In genomic region chr12:4476291-4476831, GRCm38 (mm10) we compare ENCODE assay signal across 8 mouse cellular contexts. TPM values are rescaled to one million over a fixed set of nuclear protein-coding genes. Genes with fewer than 3 reads are reported as not detected.
A peak's percentile ranks its signal among the peaks of the same experiment; 100 is the strongest.
DNase-seq lines count a peak whose midpoint lies in the region; ATAC-seq and TF ChIP-seq lines count a peak whose summit lies in the region.

No protein-coding gene starts in this region.

- TF ChIP-seq RAD21 in CH12.LX (IDR thresholded peaks at IDR 0.05; ENCODE audit: low read depth, low read length) = no peak

- dilution Hi-C loops in CH12.LX (cut with MboI; ENCODE audit: extremely low pct_ligation_motif_present, extremely low pct_unique_long_range_greater_than_20kb, low sequenced_read_pairs) = no loop called here

- no peaks in the 10 kb centered on the region for H3K27me3 ChIP-seq in CH12.LX (replicated peaks)
- no peaks in the 10 kb centered on the region for H3K27me3 ChIP-seq in forebrain, embryonic 14.5 days (replicated peaks; ENCODE audit: control insufficient read depth, insufficient read depth, low read length)

- TF ChIP-seq EP300 in CH12.LX (IDR thresholded peaks at IDR 0.05; ENCODE audit: low read length) = no peak

- no peak for TF ChIP-seq CTCF in CH12.LX (conservative IDR thresholded peaks at IDR 0.05 in 1 of 2, IDR thresholded peaks at IDR 0.05 in 1 of 2; ENCODE audit: low read depth in 2 of 2, low read length in 2 of 2)
- TF ChIP-seq CTCF in brain, embryonic 14.5 days (IDR thresholded peaks at IDR 0.05; ENCODE audit: borderline replicate concordance, extremely low read depth, insufficient read depth, insufficient read length) = peak; percentile 25; the same call in 1 of the 2 replicates

- no peak for TF ChIP-seq POLR2A in CH12.LX (IDR thresholded peaks at IDR 0.05; ENCODE audit: low read depth, low read length)
- TF ChIP-seq POLR2A in brain, embryonic 14.5 days (IDR thresholded peaks at IDR 0.05; ENCODE audit: borderline replicate concordance, extremely low read depth, insufficient read depth, insufficient read length, poor library complexity, severe bottlenecking) = no peak

- in situ Hi-C loops in CH12.LX (cut with MboI; ENCODE audit: low pct_ligation_motif_present, low pct_unique_long_range_greater_than_20kb, low sequenced_read_pairs) = no loop called here

- peak overlapping the region; percentile 89 for H3K9ac ChIP-seq in CH12.LX (ENCODE audit: insufficient read depth, low read depth)
- H3K9ac ChIP-seq in forebrain, embryonic 14.5 days (ENCODE audit: low read length) = peak overlapping the region; percentile 98

- H3K4me3 ChIP-seq in CH12.LX (replicated peaks in 1 of 3; ENCODE audit: low read depth in 2 of 3, low read length in 2 of 3, poor library complexity in 1 of 3) = peak overlapping the region; percentile 64 to 93 (median 92)
- H3K4me3 ChIP-seq in forebrain, embryonic 14.5 days (ENCODE audit: low read depth, low read length) = peak overlapping the region; percentile 86

- peak; percentile 13 for DNase-seq in CH12.LX (ENCODE audit: extremely low read depth)
- DNase-seq in brain, embryonic 14.5 days (ENCODE audit: low read depth) = peak; percentile 74
- DNase-seq in forebrain, embryonic 14.5 days (ENCODE audit: low spot score) = peak; percentile 69
- DNase-seq in heart, postnatal 36 days = peak; percentile 47 to 71
- DNase-seq in layer of hippocampus, adult 9-11 months = peak; percentile 33
- DNase-seq in lung, postnatal 25 days (ENCODE audit: low spot score) = peak; percentile 34
- peak; percentile 76 for DNase-seq in retina, embryonic 14.5 days (ENCODE audit: low spot score)
- peak; percentile 79 to 87 for DNase-seq in thymus, postnatal 36 days

- no peaks in the 10 kb centered on the region for H3K9me3 ChIP-seq in CH12.LX (replicated peaks; ENCODE audit: low read length)
- H3K9me3 ChIP-seq in forebrain, embryonic 14.5 days (replicated peaks; ENCODE audit: control insufficient read depth, low read length) = no peaks in the 10 kb centered on the region

- H3K79me2 ChIP-seq in CH12.LX (replicated peaks; ENCODE audit: control insufficient read depth, extremely low read depth, insufficient read depth, poor library complexity, severe bottlenecking) = no peaks in the 10 kb centered on the region; the same call in 1 of the 2 replicates

- no peaks in the 10 kb centered on the region for H3K36me3 ChIP-seq in CH12.LX (replicated peaks in 1 of 2; ENCODE audit: control insufficient read depth in 1 of 2, insufficient read depth in 1 of 2, low read length in 1 of 2)
- H3K36me3 ChIP-seq in forebrain, embryonic 14.5 days (ENCODE audit: control insufficient read depth, insufficient read depth, low read length) = no peaks in the 10 kb centered on the region

- H3K4me2 ChIP-seq in CH12.LX (ENCODE audit: insufficient read depth, low read depth, poor library complexity, severe bottlenecking) = peak overlapping the region; percentile 77
- peak overlapping the region; percentile 86 for H3K4me2 ChIP-seq in forebrain, embryonic 14.5 days (ENCODE audit: low read length)

- ATAC-seq in forebrain, embryonic 14.5 days = peak; percentile 87

- H3K4me1 ChIP-seq in CH12.LX (ENCODE audit: control insufficient read depth in 1 of 2, insufficient read depth in 2 of 2) = peaks cover 0 to 8% of the 10 kb centered on the region in 2 experiments; a peak in 2 of 4 replicates
- H3K4me1 ChIP-seq in forebrain, embryonic 14.5 days (ENCODE audit: control insufficient read depth, insufficient read depth, low read length) = peaks cover 18% of the 10 kb centered on the region; the same call in 1 of the 2 replicates

- H3K27ac ChIP-seq in CH12.LX (ENCODE audit: insufficient read depth, low read depth) = no peak overlapping the region
- H3K27ac ChIP-seq in forebrain, embryonic 14.5 days (ENCODE audit: low read depth, low read length) = peak overlapping the region; percentile 98

- WGBS in forebrain, embryonic 14.5 days = under 1% methylated on average over 56 of the region's 73 CpGs

- intact Hi-C loops in heart, postnatal 36 days (cut with DNase I) = loop anchor here (5.0 to 10.0 kb wide), 3 partner anchors 71 to 244 kb away; partner anchors contain the start of genes Cenpo and Ptrhd1

TF ChIP-seq in CH12.LX, 34 proteins besides CTCF, POLR2A, EP300 and RAD21:
- no peak for TF ChIP-seq POLR2AphosphoS2 (IDR thresholded peaks at IDR 0.05; ENCODE audit: low read depth, low read length)
- TF ChIP-seq SIN3A (IDR thresholded peaks at IDR 0.05; ENCODE audit: low read length) = 0 out of 2 replicates have a peak, but pooled peaks have one; percentile 13

RNA-seq across cellular contexts. Expression of gene Ncoa1, which starts 0.6 kb away (rescaled TPM):
- total RNA-seq in CH12.LX (2012; rRNA removed) (3.0 and 4.2 TPM in 2 replicates), CH12.LX (2014; rRNA removed) (2.4 and 2.8 TPM in 2 replicates)
- 3.8 and 6.4 TPM in 2 replicates for polyA plus RNA-seq in CH12.LX (2012; ENCODE audit: insufficient read length, low read depth)
- 39.8 and 41.9 TPM in 2 replicates for polyA plus RNA-seq in brain, embryonic 14.5 days (2012; rRNA removed)
- polyA plus RNA-seq in forebrain, embryonic 14.5 days (2014; fragmentation: Nextera tagmentation; extraction: Ambion mirVana) = 17.8 and 19.6 TPM in 2 replicates
- total RNA-seq in heart, postnatal 36 days (2021) = 10 to 100 TPM; 27.3 to 29.0 TPM

Comparison
In these comparisons a context has a peak if more than half of its experiments do, and no peak if none do; other contexts are left out.
1. DNase-seq: peak in every context shown above with its lines; median percentile 83 in thymus, postnatal 36 days; 76 in retina, embryonic 14.5 days; 74 in brain, embryonic 14.5 days; 69 in forebrain, embryonic 14.5 days; 59 in heart, postnatal 36 days; 34 in lung, postnatal 25 days; 33 in layer of hippocampus, adult 9-11 months; 13 in CH12.LX.